Mouse (Mus musculus) spleen, adult 12 weeks (tissue): ENCODE results near the gene Slc6a6.

Experiments
- DNase-seq: peaks from one replicate; pipeline ENCODE4 v3.0.0; 2022; ENCODE audit warnings: low spot score

The Slc6a6 gene

GRCm38 (mm10) chr6:91785018-91785417, 101.2 kb downstream of the Slc6a6 start:
- no peak for DNase-seq

- no peak for DNase-seq
These were observed 104.5 kb downstream of the Slc6a6 start for GRCm38 (mm10) chr6:91788311-91788798.

GRCm38 (mm10) chr6:91795640-91796039, 111.8 kb downstream of the Slc6a6 start:
- no peak for DNase-seq

- no peak for DNase-seq
These were observed 112.2 kb downstream of the Slc6a6 start for GRCm38 (mm10) chr6:91796064-91796463.

- DNase-seq: no peak
These were observed 112.9 kb downstream of the Slc6a6 start for GRCm38 (mm10) chr6:91796736-91797135.

GRCm38 (mm10) chr6:91798496-91798895, 114.6 kb downstream of the Slc6a6 start:
- DNase-seq: no peak

GRCm38 (mm10) chr6:91804177-91804576, 120.3 kb downstream of the Slc6a6 start:
- no peak for DNase-seq

- no peak for DNase-seq
These were observed 123.3 kb downstream of the Slc6a6 start for GRCm38 (mm10) chr6:91807169-91807568.

- no peak for DNase-seq
These were observed 124.2 kb downstream of the Slc6a6 start for GRCm38 (mm10) chr6:91808022-91808421.
